Mouse (Mus musculus) testis, adult 2 months (tissue): ENCODE results near the gene Cfap100.

Source experiments
- CTCF ChIP-seq: fragments of 200-500 bp; IDR thresholded peaks from 2 replicates; pipeline ENCODE4 v1.5.1; 2012; ENCODE audit warnings: low read depth, mild to moderate bottlenecking, inconsistent platforms, low read length, moderate library complexity; ENCODE audit not compliant: control insufficient read depth, insufficient read depth, insufficient replicate concordance
- POLR2A ChIP-seq: fragments of 200-500 bp; IDR thresholded peaks from 2 replicates; pipeline ENCODE4 v1.6.1; 2012; ENCODE audit warnings: low read depth, mild to moderate bottlenecking, inconsistent platforms, low read length, moderate library complexity; ENCODE audit not compliant: control insufficient read depth

DNA sequence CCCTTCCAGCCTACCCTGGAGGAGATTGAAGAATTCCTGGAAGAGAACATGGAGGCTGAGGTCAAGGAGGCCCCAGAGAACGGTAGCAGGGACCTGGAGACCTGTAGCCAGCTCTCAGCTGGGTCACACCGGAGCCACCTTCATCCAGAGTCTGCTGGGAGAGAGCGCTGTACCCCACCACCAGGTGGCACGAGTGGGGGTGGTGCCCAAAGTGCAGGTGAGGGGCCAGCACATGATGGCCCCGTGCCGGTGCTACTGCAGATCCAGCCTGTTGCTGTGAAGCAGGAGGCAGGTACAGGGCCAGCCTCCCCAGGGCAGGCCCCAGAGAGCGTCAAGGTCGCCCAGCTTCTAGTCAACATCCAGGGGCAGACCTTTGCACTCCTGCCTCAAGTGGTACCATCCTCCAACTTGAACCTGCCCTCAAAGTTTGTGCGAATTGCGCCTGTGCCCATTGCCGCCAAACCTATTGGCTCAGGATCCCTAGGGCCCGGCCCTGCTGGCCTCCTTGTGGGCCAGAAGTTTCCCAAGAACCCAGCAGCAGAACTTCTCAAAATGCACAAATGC, 38.3 kb upstream of the Cfap100 start:
- TF ChIP-seq CTCF: no peak
- TF ChIP-seq POLR2A: no peak
